Mouse (Mus musculus): ENCODE data around the gene 2210408I21Rik. TPM values are rescaled to one million over a fixed set of nuclear protein-coding genes. Genes with fewer than 3 reads are reported as not detected.

2210408I21Rik gene
- total RNA-seq, 2 experiments from 2014 or later = 24.2 to 27.1 TPM

DNA sequence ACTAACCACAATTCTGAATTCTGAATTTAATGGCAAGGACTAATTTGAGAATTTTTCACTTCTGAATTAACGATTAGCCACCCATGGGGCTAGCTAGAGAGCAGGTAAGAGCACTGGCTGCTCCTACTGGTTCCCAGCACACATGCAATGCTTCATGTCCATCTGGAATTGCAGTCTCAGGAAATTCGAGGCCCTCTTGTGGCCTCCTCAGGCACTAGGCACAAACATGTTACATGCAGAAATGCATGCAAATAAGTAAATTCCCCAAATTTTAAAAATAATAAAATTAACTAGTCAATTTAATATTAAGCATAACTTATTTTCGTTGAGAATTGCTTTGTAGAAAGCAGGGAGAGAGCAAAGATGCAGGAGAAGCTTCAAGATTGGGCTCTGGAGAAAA, 273.2 kb downstream of the 2210408I21Rik start:
- DNase-seq (ENCODE audit: extremely low spot score in 1 of 2, low spot score in 2 of 2) = no peak
- peak; percentile 28 for TF ChIP-seq CTCF (IDR thresholded peaks at IDR 0.05)
- no peak overlapping the region for H3K27ac ChIP-seq
- intact Hi-C loops (cut with DNase I) = no loop called here
- H3K4me3 ChIP-seq = no peak overlapping the region

DNA sequence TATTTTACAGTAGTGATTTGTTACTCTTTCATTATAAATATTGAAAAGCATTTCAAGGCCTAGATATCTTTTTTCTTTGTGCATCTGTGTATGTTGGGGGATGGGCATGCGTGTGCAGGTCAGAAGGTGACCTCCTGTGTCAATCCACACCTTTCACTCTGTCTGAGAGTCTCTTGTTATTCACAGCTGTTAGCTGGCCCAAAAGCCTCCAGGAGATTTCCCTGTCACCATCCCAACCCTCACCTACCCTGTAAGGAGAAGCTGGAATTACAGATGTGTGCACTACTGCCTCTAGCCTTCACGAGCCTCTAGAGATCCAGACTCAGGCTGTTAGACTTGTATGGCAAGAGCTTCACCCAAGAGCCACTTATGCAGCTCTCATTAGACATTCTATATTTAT, 274.5 kb downstream of the 2210408I21Rik start:
- TF ChIP-seq CTCF (IDR thresholded peaks at IDR 0.05) = no peak
- no peak overlapping the region for H3K4me3 ChIP-seq
- intact Hi-C loops (cut with DNase I) = no loop called here
- no peak for DNase-seq (ENCODE audit: extremely low spot score in 1 of 2, low spot score in 2 of 2)
- no peak overlapping the region for H3K27ac ChIP-seq

DNA sequence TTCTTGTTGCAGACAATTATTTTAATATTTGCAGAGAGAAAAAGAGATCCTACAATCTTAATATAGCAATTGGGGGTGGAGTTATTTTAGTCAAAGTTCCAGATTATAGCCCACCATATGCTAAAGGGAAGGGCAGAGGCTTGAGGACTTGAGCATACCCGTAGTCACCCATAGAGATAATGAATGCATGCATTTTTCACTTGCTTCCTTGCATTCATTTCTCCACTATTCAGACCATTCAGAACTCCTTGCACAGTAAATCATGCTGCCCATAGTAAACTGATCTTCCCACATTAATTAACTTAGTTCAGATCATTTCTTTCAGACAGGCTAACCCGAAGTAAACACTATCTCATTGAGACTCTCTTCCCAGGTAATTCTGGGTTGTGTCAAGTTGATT, 277.5 kb downstream of the 2210408I21Rik start:
- no peak overlapping the region for H3K4me3 ChIP-seq
- H3K27ac ChIP-seq = no peak overlapping the region
- DNase-seq (ENCODE audit: extremely low spot score in 1 of 2, low spot score in 2 of 2) = no peak
- TF ChIP-seq CTCF (IDR thresholded peaks at IDR 0.05) = no peak
- intact Hi-C loops (cut with DNase I) = no loop called here

DNA sequence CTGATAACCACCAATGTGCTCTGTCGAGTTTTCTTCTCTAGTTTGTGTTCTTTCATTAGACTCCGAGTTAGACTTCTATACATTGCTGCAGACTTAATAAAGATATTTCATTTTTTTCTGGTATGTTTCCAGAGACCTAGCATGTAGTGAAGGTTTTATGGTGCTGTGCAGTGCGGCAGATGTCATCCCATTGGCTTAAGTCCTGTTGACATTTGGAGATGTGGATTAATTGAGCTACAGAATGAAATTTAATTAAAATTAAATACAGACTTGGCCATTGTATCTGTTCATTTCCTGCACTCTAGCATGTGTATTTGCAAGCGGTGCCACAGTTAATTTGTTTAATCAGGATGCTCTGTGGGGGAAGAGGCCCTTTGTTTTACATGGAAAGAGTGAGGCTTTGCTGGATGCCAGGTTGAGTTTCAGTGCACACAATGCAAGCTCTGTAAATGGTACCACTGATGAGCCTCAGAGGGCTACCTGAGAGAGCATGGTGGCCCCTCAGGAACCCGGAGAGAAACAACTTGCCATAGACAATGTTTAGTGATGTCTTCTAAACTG, 314.7 kb downstream of the 2210408I21Rik start:
- Histone ChIP-seq H3K4me3 (no peak overlapping the region), H3K27ac (no peak overlapping the region)
- intact Hi-C loops (cut with DNase I) = no loop called here
- TF ChIP-seq CTCF (IDR thresholded peaks at IDR 0.05) = no peak
- DNase-seq (ENCODE audit: extremely low spot score in 1 of 2, low spot score in 2 of 2) = no peak

DNA sequence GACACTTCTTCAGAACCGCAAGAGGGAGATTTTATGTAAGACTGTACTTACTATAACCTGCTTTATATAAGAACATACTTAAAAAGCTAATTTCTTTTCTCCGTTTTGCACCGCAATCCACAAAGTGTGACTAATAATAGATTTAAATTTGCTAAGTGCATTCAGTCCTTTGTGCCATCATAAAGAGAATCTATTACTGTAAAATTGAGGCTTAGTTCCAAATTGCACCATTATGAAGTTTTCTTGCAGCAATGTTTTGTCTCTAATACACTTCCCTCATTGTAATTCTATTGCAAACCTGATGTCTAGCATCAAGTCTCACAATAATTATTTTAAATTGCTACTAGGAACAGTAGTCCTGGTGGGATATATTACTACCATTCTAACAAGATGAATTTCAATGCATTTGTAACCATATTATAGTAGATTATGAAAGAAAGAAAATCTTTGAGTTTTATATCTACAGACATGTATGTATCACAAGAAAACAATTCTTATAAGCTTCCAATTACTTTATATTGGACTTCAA, 334.8 kb downstream of the 2210408I21Rik start:
- DNase-seq (ENCODE audit: extremely low spot score in 1 of 2, low spot score in 2 of 2) = no peak
- H3K27ac ChIP-seq = no peak overlapping the region
- intact Hi-C loops (cut with DNase I) = no loop called here
- no peak for TF ChIP-seq CTCF (IDR thresholded peaks at IDR 0.05)
- no peak overlapping the region for H3K4me3 ChIP-seq

DNA sequence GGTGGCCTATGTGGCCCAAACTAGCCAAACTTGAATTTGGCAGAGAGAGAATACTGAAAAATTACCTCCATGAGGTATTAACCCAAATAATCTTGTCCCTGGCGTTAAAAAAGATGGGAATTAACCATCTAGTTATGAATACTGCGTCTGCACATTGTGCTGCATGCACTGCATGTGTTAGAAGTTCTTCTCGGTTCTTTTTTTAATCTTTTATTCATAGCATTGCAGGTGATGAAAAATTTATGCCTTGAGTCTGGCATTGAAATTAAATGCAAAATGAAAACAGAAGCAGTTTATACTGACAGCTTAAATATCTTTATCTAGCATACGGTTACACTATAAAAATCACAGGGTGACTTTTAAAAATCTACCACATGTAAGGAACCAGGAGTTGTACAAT, 341.1 kb downstream of the 2210408I21Rik start:
- no peak overlapping the region for H3K4me3 ChIP-seq
- no peak for DNase-seq (ENCODE audit: extremely low spot score in 1 of 2, low spot score in 2 of 2)
- H3K27ac ChIP-seq = no peak overlapping the region
- TF ChIP-seq CTCF (IDR thresholded peaks at IDR 0.05) = no peak
- intact Hi-C loops (cut with DNase I) = no loop called here

DNA sequence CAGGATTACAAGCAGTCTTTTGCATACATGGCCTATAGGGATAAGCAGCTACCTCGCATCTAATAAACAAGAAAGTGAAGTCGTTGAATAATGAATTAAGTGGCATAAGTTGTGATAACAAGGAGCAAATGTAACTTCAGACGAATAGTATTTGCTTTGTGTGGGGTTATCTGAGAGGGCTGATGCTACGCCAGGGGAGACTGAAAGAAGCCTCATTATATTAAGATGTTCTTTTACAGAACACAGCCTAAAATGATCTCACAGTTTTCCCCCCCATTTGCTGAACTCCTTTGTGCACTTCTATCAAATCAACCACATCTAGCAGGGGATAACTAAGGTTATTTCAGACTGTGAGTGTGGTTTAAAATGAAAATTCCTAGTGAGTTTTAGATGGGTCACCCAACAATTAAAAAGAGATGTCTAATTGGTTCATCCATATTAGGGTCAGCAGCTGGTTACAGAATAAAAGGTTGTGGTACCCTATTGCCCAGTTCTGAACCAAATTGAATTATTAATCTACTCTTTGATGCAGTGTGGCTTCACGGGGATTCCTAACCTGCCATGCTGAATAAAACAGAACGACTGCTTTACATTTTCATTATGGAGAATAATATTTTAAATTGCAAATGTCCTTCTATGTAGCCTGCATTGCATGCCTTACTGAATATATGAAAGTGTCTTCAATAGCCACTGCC, 343.2 kb downstream of the 2210408I21Rik start:
- no peak overlapping the region for H3K27ac ChIP-seq
- no peak for DNase-seq (ENCODE audit: extremely low spot score in 1 of 2, low spot score in 2 of 2)
- TF ChIP-seq CTCF (IDR thresholded peaks at IDR 0.05) = no peak
- no peak overlapping the region for H3K4me3 ChIP-seq
- intact Hi-C loops (cut with DNase I) = no loop called here

DNA sequence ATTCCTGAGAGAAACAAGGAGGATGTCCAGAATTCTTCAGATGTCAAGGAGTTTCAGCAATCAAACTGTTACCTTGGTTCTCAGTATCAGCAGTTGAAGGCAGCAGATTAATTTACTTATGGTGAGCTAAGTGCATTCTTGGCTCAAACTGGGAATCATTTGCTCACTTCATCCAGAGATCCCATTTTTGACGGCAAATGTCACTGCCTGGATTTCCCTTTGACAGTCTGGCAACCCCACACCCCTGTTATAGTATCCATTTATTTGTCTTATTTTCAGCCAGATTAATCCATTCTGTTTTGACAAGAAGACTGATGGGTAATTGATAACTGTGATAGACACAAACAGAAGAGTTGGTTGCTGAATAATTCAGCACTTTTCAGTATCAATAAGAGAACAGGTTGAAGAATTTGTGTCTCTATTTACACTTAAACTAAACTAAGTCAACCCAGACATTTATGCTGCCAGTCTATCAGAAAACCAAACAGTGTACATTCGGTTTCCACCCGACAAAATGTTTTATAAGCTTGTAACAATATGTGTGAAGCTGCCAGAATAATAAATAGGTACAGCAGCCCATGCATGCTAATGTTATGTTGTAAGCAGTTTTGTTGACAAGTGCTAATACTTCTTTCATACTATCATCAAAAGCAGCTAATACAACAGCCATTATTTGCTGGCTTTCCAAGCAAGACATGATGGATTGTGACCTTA, 354.8 kb downstream of the 2210408I21Rik start:
- intact Hi-C loops (cut with DNase I) = no loop called here
- Histone ChIP-seq H3K27ac (no peak overlapping the region), H3K4me3 (no peak overlapping the region)
- TF ChIP-seq CTCF (IDR thresholded peaks at IDR 0.05) = no peak
- no peak for DNase-seq (ENCODE audit: extremely low spot score in 1 of 2, low spot score in 2 of 2)

DNA sequence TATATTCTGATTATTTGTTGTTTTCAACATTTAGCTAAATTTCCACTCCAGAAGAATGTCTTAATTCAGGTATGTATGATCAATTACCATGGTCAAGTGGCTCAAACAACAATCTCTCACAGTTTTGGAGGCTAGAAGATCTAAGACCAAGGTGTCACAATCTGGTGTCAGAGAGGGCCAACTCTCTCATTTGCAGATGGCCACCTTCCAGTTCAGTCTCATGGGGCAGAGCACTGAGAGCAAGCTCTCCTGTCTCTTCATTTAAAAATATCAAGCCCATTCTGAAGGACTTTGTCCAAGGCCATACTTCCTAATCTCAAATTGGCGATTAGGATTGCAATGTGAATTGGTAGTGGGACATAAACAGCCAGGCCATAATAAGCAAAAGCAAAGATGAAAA, 378.7 kb downstream of the 2210408I21Rik start:
- DNase-seq (ENCODE audit: extremely low spot score in 1 of 2, low spot score in 2 of 2) = no peak
- H3K4me3 ChIP-seq = no peak overlapping the region
- no peak overlapping the region for H3K27ac ChIP-seq
- intact Hi-C loops (cut with DNase I) = no loop called here
- TF ChIP-seq CTCF (IDR thresholded peaks at IDR 0.05) = no peak

DNA sequence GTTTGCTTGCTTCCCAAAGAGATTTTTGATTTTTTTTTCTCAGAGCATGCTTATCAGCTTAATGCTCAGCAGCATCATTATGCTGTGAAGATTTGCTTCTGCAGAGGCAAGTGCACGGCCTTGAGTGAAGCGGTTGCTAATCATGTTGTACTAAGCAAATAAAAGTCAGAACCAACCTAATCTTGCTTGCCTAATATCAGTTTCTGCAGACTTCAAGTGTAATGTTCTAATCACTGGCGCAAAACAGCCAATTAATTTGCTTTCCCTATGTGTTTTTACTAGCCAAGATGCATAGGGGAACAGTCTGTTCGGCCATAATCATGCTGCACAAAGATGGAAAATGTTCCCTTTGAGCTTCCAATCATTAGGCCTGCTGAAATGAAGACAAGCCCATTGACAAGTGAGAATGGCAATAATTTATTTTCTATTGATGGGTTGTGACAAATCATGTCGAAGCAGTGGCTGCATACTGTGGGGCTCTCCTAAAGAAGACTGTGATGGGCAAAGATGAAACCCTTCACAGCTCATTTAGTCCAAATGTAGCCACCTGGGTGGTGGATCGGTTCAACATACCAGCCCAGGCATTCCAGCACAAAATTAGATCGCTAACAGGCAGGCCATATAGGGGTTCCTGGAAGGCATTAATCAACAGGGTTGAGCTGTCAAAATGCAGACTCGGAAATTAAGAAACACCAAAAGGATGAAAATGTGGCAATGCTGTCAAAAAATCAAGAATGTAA, 393.8 kb downstream of the 2210408I21Rik start:
- no peak for DNase-seq (ENCODE audit: extremely low spot score in 1 of 2, low spot score in 2 of 2)
- Histone ChIP-seq H3K27ac (no peak overlapping the region), H3K4me3 (no peak overlapping the region)
- no peak for TF ChIP-seq CTCF (IDR thresholded peaks at IDR 0.05)
- intact Hi-C loops (cut with DNase I) = no loop called here

DNA sequence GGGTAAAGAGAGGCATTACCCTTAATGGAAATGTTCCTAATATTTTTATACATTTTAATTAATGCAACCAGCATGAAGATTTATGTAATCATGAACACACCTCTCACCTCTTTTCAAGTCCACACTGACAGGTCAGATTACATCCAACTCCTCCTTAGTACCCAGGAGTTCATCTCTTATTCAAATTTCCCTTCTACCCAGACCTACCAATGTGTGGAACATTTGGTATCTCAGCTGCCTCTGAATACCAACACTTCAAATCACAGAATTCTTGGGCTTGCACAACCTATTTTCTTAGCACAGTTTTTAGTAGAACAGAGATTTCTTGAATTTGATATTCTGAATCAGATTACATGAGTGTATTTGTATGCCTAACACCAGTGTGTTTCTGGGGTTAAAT, 394.4 kb downstream of the 2210408I21Rik start:
- no peak for TF ChIP-seq CTCF (IDR thresholded peaks at IDR 0.05)
- DNase-seq (ENCODE audit: extremely low spot score in 1 of 2, low spot score in 2 of 2) = no peak
- Histone ChIP-seq H3K4me3 (no peak overlapping the region), H3K27ac (no peak overlapping the region)
- intact Hi-C loops (cut with DNase I) = no loop called here

DNA sequence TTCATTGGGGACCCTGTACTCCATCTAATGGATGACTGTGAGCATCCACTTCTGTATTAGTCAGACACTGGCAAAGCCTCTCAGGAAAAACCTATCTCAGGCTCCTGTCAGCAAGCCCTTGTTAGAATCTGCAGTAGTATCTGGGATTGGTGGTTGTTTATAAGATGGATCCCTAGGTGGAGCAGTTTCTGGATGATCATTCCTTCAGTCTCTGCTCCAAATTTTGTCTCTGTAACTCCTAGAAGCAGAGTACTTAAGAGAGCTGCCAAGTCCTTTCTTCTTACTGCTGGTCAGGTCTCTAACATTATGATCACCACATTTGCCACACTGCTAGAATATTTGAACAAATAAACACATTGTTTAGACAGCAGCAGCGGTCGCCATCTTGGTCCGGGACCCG, 402.1 kb downstream of the 2210408I21Rik start:
- no peak overlapping the region for H3K4me3 ChIP-seq
- intact Hi-C loops (cut with DNase I) = no loop called here
- no peak for DNase-seq (ENCODE audit: extremely low spot score in 1 of 2, low spot score in 2 of 2)
- TF ChIP-seq CTCF (IDR thresholded peaks at IDR 0.05) = no peak
- H3K27ac ChIP-seq = no peak overlapping the region

All from left cerebral cortex, adult 2 months (tissue).